Mouse (Mus musculus) effector memory CD4-positive, alpha-beta T cell, adult 7 months (primary cell): ENCODE data around the gene Prr3. TPM values are rescaled to one million over a fixed set of nuclear protein-coding genes. Genes with fewer than 3 reads are reported as not detected.

Experiments used
- polyA plus RNA-seq: library from polyadenylated mRNA; unstranded; fragments of 100-300 nt; shearing (Covaris generic); gene quantifications from one replicate; pipeline ENCODE4 v1.2.1, GENCODE M21; 2017

Prr3 gene
- 27.8 TPM for polyA plus RNA-seq

GRCm38 (mm10) chr17:35979401-35980362 is at the start of gene Prr3, which contains the start of gene Gnl1:
TSS of gene Prr3 (minus strand) at chr17:35980236.
TSS of gene Gnl1 (plus strand) at chr17:35979851.

GRCm38 (mm10) chr17:36020191-36021073 is 40.4 kb upstream of the Prr3 start, which contains the start of gene H2-T24:
TSS of gene H2-T24 (minus strand) at chr17:36020560.

GRCm38 (mm10) chr17:35969418-35970389 is 10.3 kb downstream of the Prr3 start, which contains the start of gene Abcf1:
TSS of gene Abcf1 (minus strand) at chr17:35969761.

Other genes starting within 250 kb of the Prr3 start
- gene Ier3, start 158.6 kb downstream of the Prr3 start, polyA plus RNA-seq, result 50.6 TPM
- gene Flot1, start 157.0 kb downstream of the Prr3 start, polyA plus RNA-seq, result 65.4 TPM
- 65.8 TPM for gene Tubb5, start 141.9 kb downstream of the Prr3 start, polyA plus RNA-seq
- gene Mdc1, start 138.7 kb downstream of the Prr3 start, polyA plus RNA-seq, result 9.3 TPM
- gene Nrm, start 118.9 kb downstream of the Prr3 start, polyA plus RNA-seq, result 33.0 TPM
- 388 TPM for gene Ppp1r18, start 114.6 kb downstream of the Prr3 start, polyA plus RNA-seq
- 63.9 TPM for gene Dhx16, start 100.4 kb downstream of the Prr3 start, polyA plus RNA-seq
- gene 2310061I04Rik, start 82.8 kb downstream of the Prr3 start, polyA plus RNA-seq, result 37.3 TPM
- 6.7 TPM for gene Atat1, start 70.2 kb downstream of the Prr3 start, polyA plus RNA-seq
- 96.6 TPM for gene Mrps18b, start 63.8 kb downstream of the Prr3 start, polyA plus RNA-seq
- 52.3 TPM for gene Ppp1r10, start 63.8 kb downstream of the Prr3 start, polyA plus RNA-seq
- 138 TPM for gene Abcf1, start 10.5 kb downstream of the Prr3 start, polyA plus RNA-seq
- gene Gnl1, start 385 bp downstream of the Prr3 start, polyA plus RNA-seq, result 69.5 TPM
- gene H2-T24, start 40.3 kb upstream of the Prr3 start, polyA plus RNA-seq, result 7.9 TPM
- 468 TPM for gene H2-T23, start 52.6 kb upstream of the Prr3 start, polyA plus RNA-seq
- gene H2-T22, start 62.5 kb upstream of the Prr3 start, polyA plus RNA-seq, result 180 TPM
- gene Gm6034, start 62.7 kb upstream of the Prr3 start, polyA plus RNA-seq, result 0.69 TPM
- not detected for gene Gm11127, start 78.1 kb upstream of the Prr3 start, polyA plus RNA-seq
- gene Gm19684, start 141.4 kb upstream of the Prr3 start, polyA plus RNA-seq, result 1.3 TPM
- not detected for gene Gm7030, start 149.2 kb upstream of the Prr3 start, polyA plus RNA-seq
- gene Gm8909, start 188.3 kb upstream of the Prr3 start, polyA plus RNA-seq, result 12.2 TPM
- 0.96 TPM for gene H2-T3, start 210.1 kb upstream of the Prr3 start, polyA plus RNA-seq